Mouse (Mus musculus): ENCODE measurements at regions not wholly inside any gene's neighbourhood (a gene's known extent, or its start where the extent isn't known, plus 50 kb on each side); places are given as distances from the start of the nearest gene placed in this dataset.

GRCm38 (mm10) chr1:55807028-55807427 lies 401.3 kb downstream of the Plcl1 start:
- DNase-seq (ENCODE audit: extremely low spot score in 1 of 2, low spot score in 2 of 2), result no peak

GRCm38 (mm10) chr1:55808724-55809519 lies 403.2 kb downstream of the Plcl1 start:
- intact Hi-C loops (cut with DNase I), result no loop called here
- DNase-seq (ENCODE audit: extremely low spot score in 1 of 2, low spot score in 2 of 2), result no peak

More at GRCm38 (mm10) chr1:55807028-55807427, 401.3 kb downstream of the Plcl1 start:
- intact Hi-C loops (cut with DNase I), result no loop called here

GRCm38 (mm10) chr1:55812486-55812885 lies 406.8 kb downstream of the Plcl1 start:
- intact Hi-C loops (cut with DNase I), result no loop called here
- DNase-seq (ENCODE audit: extremely low spot score in 1 of 2, low spot score in 2 of 2), result no peak

GRCm38 (mm10) chr1:55820866-55821500 lies 415.3 kb downstream of the Plcl1 start:
- no peak for DNase-seq (ENCODE audit: extremely low spot score in 1 of 2, low spot score in 2 of 2)
- intact Hi-C loops (cut with DNase I), result no loop called here

- DNase-seq (ENCODE audit: extremely low spot score in 1 of 2, low spot score in 2 of 2), result no peak
- intact Hi-C loops (cut with DNase I), result no loop called here
Measured at GRCm38 (mm10) chr1:55822599-55822998, 416.9 kb downstream of the Plcl1 start.

- intact Hi-C loops (cut with DNase I), result no loop called here
- DNase-seq (ENCODE audit: extremely low spot score in 1 of 2, low spot score in 2 of 2), result no peak
Measured at GRCm38 (mm10) chr1:55827191-55827590, 421.5 kb downstream of the Plcl1 start.

- intact Hi-C loops (cut with DNase I), result no loop called here
Measured at GRCm38 (mm10) chr1:55835281-55835680, 429.6 kb downstream of the Plcl1 start.

GRCm38 (mm10) chr1:55836750-55837149 lies 431.0 kb downstream of the Plcl1 start:
- intact Hi-C loops (cut with DNase I), result no loop called here
- no peak for DNase-seq (ENCODE audit: extremely low spot score in 1 of 2, low spot score in 2 of 2)

More at GRCm38 (mm10) chr1:55835281-55835680, 429.6 kb downstream of the Plcl1 start:
- no peak for DNase-seq (ENCODE audit: extremely low spot score in 1 of 2, low spot score in 2 of 2)

- DNase-seq (ENCODE audit: extremely low spot score in 1 of 2, low spot score in 2 of 2), result no peak
- intact Hi-C loops (cut with DNase I), result no loop called here
Measured at GRCm38 (mm10) chr1:55837366-55837765, 431.6 kb downstream of the Plcl1 start.

- DNase-seq (ENCODE audit: extremely low spot score in 1 of 2, low spot score in 2 of 2), result peak; percentile 48 to 73
- intact Hi-C loops (cut with DNase I), result loop anchor here (2.0 kb wide), 1 partner anchor 433 kb away; the partner anchor contains the start of gene Plcl1
Measured at GRCm38 (mm10) chr1:55838168-55838567, 432.4 kb downstream of the Plcl1 start.

- DNase-seq (ENCODE audit: extremely low spot score in 1 of 2, low spot score in 2 of 2), result no peak
- intact Hi-C loops (cut with DNase I), result loop anchor here (10.0 kb wide), 1 partner anchor 544 kb away; no protein-coding TSS in a partner anchor
Measured at GRCm38 (mm10) chr1:55848806-55849205, 443.1 kb downstream of the Plcl1 start.

GRCm38 (mm10) chr1:55852354-55852753 lies 446.6 kb downstream of the Plcl1 start:
- DNase-seq (ENCODE audit: extremely low spot score in 1 of 2, low spot score in 2 of 2), result no peak
- intact Hi-C loops (cut with DNase I), result no loop called here

GRCm38 (mm10) chr1:55859113-55859512 lies 453.4 kb downstream of the Plcl1 start:
- intact Hi-C loops (cut with DNase I), result no loop called here
- DNase-seq (ENCODE audit: extremely low spot score in 1 of 2, low spot score in 2 of 2), result no peak

- DNase-seq (ENCODE audit: extremely low spot score in 1 of 2, low spot score in 2 of 2), result no peak
- intact Hi-C loops (cut with DNase I), result no loop called here
Measured at GRCm38 (mm10) chr1:55863113-55863512, 457.4 kb downstream of the Plcl1 start.

GRCm38 (mm10) chr1:55865274-55865673 lies 459.6 kb downstream of the Plcl1 start:
- intact Hi-C loops (cut with DNase I), result no loop called here
- DNase-seq (ENCODE audit: extremely low spot score in 1 of 2, low spot score in 2 of 2), result no peak

GRCm38 (mm10) chr1:55866677-55867076 lies 461.0 kb downstream of the Plcl1 start:
- intact Hi-C loops (cut with DNase I), result no loop called here
- no peak for DNase-seq (ENCODE audit: extremely low spot score in 1 of 2, low spot score in 2 of 2)

- intact Hi-C loops (cut with DNase I), result loop anchor here (10.0 kb wide), 1 partner anchor 569 kb away; no protein-coding TSS in a partner anchor
- no peak for DNase-seq (ENCODE audit: extremely low spot score in 1 of 2, low spot score in 2 of 2)
Measured at GRCm38 (mm10) chr1:55873583-55873982, 467.9 kb downstream of the Plcl1 start.

- intact Hi-C loops (cut with DNase I), result loop anchor here (1.0 to 10.0 kb wide), 2 partner anchors 470 to 570 kb away; no protein-coding TSS in a partner anchor
- peak; percentile 70 to 77 for DNase-seq (ENCODE audit: extremely low spot score in 1 of 2, low spot score in 2 of 2)
Measured at GRCm38 (mm10) chr1:55874143-55874867, 468.6 kb downstream of the Plcl1 start.

- DNase-seq (ENCODE audit: extremely low spot score in 1 of 2, low spot score in 2 of 2), result no peak
- intact Hi-C loops (cut with DNase I), result loop anchor here (1.0 to 10.0 kb wide), 3 partner anchors 471 to 633 kb away; no protein-coding TSS in a partner anchor
Measured at GRCm38 (mm10) chr1:55874868-55875144, 469.1 kb downstream of the Plcl1 start.
